Mouse (Mus musculus): ENCODE measurements at regions not wholly inside any gene's neighbourhood (a gene's known extent, or its start where the extent isn't known, plus 50 kb on each side); places are given as distances from the start of the nearest gene placed in this dataset.

- DNase-seq (ENCODE audit: low spot score in 2 of 2): no peak
- Histone ChIP-seq H3K27ac (no peak overlapping the region), H3K4me3 (no peak overlapping the region)
- no peak for TF ChIP-seq CTCF (conservative IDR thresholded peaks at IDR 0.05)
These were observed 155.6 kb upstream of the Dmrta1 start for GRCm38 (mm10) chr4:89523423-89524259.

GRCm38 (mm10) chr4:89518027-89518426 lies 161.2 kb upstream of the Dmrta1 start:
- DNase-seq (ENCODE audit: low spot score in 2 of 2): no peak
- no peak for TF ChIP-seq CTCF (conservative IDR thresholded peaks at IDR 0.05)
- Histone ChIP-seq H3K4me3 (no peak overlapping the region), H3K27ac (no peak overlapping the region)

- Histone ChIP-seq H3K4me3 (no peak overlapping the region), H3K27ac (no peak overlapping the region)
- DNase-seq (ENCODE audit: low spot score in 2 of 2): no peak
- TF ChIP-seq CTCF (conservative IDR thresholded peaks at IDR 0.05): no peak
These were observed 163.3 kb upstream of the Dmrta1 start for GRCm38 (mm10) chr4:89515823-89516411.

GRCm38 (mm10) chr4:89514981-89515380 lies 164.3 kb upstream of the Dmrta1 start:
- Histone ChIP-seq H3K27ac (no peak overlapping the region), H3K4me3 (no peak overlapping the region)
- DNase-seq (ENCODE audit: low spot score in 2 of 2): no peak
- TF ChIP-seq CTCF (conservative IDR thresholded peaks at IDR 0.05): no peak

- no peak overlapping the region for H3K27ac ChIP-seq
- H3K4me3 ChIP-seq: no peak overlapping the region
- no peak for TF ChIP-seq CTCF (conservative IDR thresholded peaks at IDR 0.05)
- DNase-seq (ENCODE audit: low spot score in 2 of 2): no peak
These were observed 168.6 kb upstream of the Dmrta1 start for GRCm38 (mm10) chr4:89510593-89510992.

- TF ChIP-seq CTCF (conservative IDR thresholded peaks at IDR 0.05): no peak
- Histone ChIP-seq H3K4me3 (no peak overlapping the region), H3K27ac (no peak overlapping the region)
- DNase-seq (ENCODE audit: low spot score in 2 of 2): no peak
These were observed 169.4 kb upstream of the Dmrta1 start for GRCm38 (mm10) chr4:89509655-89510391.

- DNase-seq (ENCODE audit: low spot score in 2 of 2): no peak
- Histone ChIP-seq H3K27ac (no peak overlapping the region), H3K4me3 (no peak overlapping the region)
- TF ChIP-seq CTCF (conservative IDR thresholded peaks at IDR 0.05): no peak
These were observed 171.0 kb upstream of the Dmrta1 start for GRCm38 (mm10) chr4:89508103-89508763.

- Histone ChIP-seq H3K27ac (no peak overlapping the region), H3K4me3 (no peak overlapping the region)
- no peak for TF ChIP-seq CTCF (conservative IDR thresholded peaks at IDR 0.05)
- DNase-seq (ENCODE audit: low spot score in 2 of 2): no peak
These were observed 173.8 kb upstream of the Dmrta1 start for GRCm38 (mm10) chr4:89505368-89505819.

- Histone ChIP-seq H3K4me3 (no peak overlapping the region), H3K27ac (no peak overlapping the region)
- TF ChIP-seq CTCF (conservative IDR thresholded peaks at IDR 0.05): no peak
- DNase-seq (ENCODE audit: low spot score in 2 of 2): no peak
These were observed 179.0 kb upstream of the Dmrta1 start for GRCm38 (mm10) chr4:89500232-89500631.

- TF ChIP-seq CTCF (conservative IDR thresholded peaks at IDR 0.05): no peak
- Histone ChIP-seq H3K4me3 (no peak overlapping the region), H3K27ac (no peak overlapping the region)
- DNase-seq (ENCODE audit: low spot score in 2 of 2): no peak
These were observed 180.1 kb upstream of the Cdkn2b start for GRCm38 (mm10) chr4:89490947-89491346.

- no peak for DNase-seq (ENCODE audit: low spot score in 2 of 2)
- Histone ChIP-seq H3K4me3 (no peak overlapping the region), H3K27ac (no peak overlapping the region)
- TF ChIP-seq CTCF (conservative IDR thresholded peaks at IDR 0.05): no peak
These were observed 176.8 kb upstream of the Cdkn2b start for GRCm38 (mm10) chr4:89487416-89488165.

- Histone ChIP-seq H3K27ac (no peak overlapping the region), H3K4me3 (no peak overlapping the region)
- no peak for TF ChIP-seq CTCF (conservative IDR thresholded peaks at IDR 0.05)
- DNase-seq (ENCODE audit: low spot score in 2 of 2): no peak
These were observed 176.1 kb upstream of the Cdkn2b start for GRCm38 (mm10) chr4:89486963-89487362.
